Mouse (Mus musculus) liver, embryonic 15.5 days (tissue): ENCODE measurements around the gene Mtmr14. TPM values are rescaled to one million over a fixed set of nuclear protein-coding genes. Genes with fewer than 3 reads are reported as not detected.

Source experiments
- ATAC-seq: fragments of 200-750 bp; cut with Nextera tagmentation; 2 replicates; pipeline ENCODE4 v1.8.0; 2017; ENCODE audit warnings: moderate number of reproducible peaks, mild to moderate bottlenecking, moderate library complexity; ENCODE audit not compliant: insufficient read depth
- H3K27ac ChIP-seq: fragments of 300-500 bp; sonication (generic); replicated peaks from 2 replicates; pipeline ENCODE4 v1.5.1; 2015; ENCODE audit warnings: mild to moderate bottlenecking, inconsistent platforms
- H3K27me3 ChIP-seq: fragments of 300-500 bp; sonication (generic); 2 replicates; pipeline ENCODE4 v1.6.1; 2015; ENCODE audit warnings: mild to moderate bottlenecking, inconsistent platforms
- H3K36me3 ChIP-seq: fragments of 300-500 bp; sonication (generic); replicated peaks from 2 replicates; pipeline ENCODE4 v1.6.1; 2015; ENCODE audit warnings: moderate library complexity, mild to moderate bottlenecking, inconsistent platforms
- H3K4me1 ChIP-seq: fragments of 300-500 bp; sonication (generic); replicated peaks from 2 replicates; pipeline ENCODE4 v1.6.1; 2015; ENCODE audit warnings: inconsistent platforms
- H3K4me2 ChIP-seq: fragments of 300-500 bp; sonication (generic); 2 replicates; pipeline ENCODE4 v1.6.1; 2015; ENCODE audit warnings: moderate library complexity, mild to moderate bottlenecking, inconsistent platforms
- H3K4me3 ChIP-seq: fragments of 300-500 bp; sonication (generic); replicated peaks from 2 replicates; pipeline ENCODE4 v1.5.1; 2015; ENCODE audit warnings: mild to moderate bottlenecking, inconsistent platforms
- H3K9ac ChIP-seq: fragments of 300-500 bp; sonication (generic); 2 replicates; pipeline ENCODE4 v1.6.1; 2015; ENCODE audit warnings: moderate library complexity, mild to moderate bottlenecking, inconsistent platforms
- H3K9me3 ChIP-seq: fragments of 300-500 bp; sonication (generic); replicated peaks from 2 replicates; pipeline ENCODE4 v1.6.1; 2016; ENCODE audit warnings: inconsistent platforms
- WGBS: fragments of 180-500 bp; shearing (Covaris S2); methylation state at CpG from one replicate; pipeline ENCODE4 v1.1.7; 2015; ENCODE audit warnings: mixed read lengths; ENCODE audit not compliant: insufficient replicate concordance; 5-methylcytosine and 5-hydroxymethylcytosine counted together
- polyA plus RNA-seq: library from polyadenylated mRNA; unstranded; fragments of >200 nt; fragmentation: Nextera tagmentation; extraction: Ambion mirVana; gene quantifications from 2 replicates; pipeline ENCODE4 v1.2.1, GENCODE M21; 2015

Mtmr14 gene
- polyA plus RNA-seq, 1 experiment from 2014 or later = 19.3 TPM

DNA sequence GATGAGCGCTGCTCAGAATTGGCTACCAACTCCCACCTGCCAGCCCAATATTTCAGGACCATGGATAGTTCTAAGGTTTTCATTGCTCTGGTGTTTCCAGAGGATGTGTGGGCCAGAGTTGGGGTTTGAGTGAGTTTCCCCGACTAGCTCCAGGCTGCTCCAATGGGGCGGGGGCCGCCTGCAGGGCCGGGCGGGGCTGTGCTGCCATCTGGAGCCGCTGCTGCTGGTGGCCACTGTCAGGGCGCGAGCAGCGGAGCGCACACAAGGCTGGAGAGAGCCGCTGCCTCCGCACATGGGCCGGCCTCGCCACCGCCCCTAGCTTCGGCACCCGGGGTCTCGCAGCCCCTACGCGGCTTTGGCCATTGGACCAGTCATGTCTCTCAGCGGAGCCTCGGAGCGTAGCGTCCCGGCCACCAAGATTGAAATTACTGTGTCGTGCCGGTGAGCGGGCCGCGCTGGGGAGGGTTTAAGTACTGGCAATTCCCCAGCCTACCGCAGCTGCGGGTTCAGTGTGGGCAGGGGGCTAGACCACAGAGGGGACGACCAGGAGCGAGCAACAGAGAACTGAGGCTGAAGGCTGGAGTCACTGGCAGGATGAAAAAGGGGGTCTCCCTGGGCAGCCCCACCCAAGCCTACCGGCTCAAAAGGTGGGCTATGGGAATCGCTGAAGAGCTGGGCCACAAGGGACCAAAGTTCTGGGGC is 44.6 kb downstream of the Mtmr14 start, which contains the start of gene Cpne9:
Gene Cpne9, plus strand, starts transcription at position 207 of the 702 bp plus-strand sequence.
- Histone ChIP-seq H3K9ac (no peak within 1 kb of the TSS), H3K4me2 (no peak within 1 kb of the TSS), H3K4me1 (no peaks in the 10 kb centered on the region), H3K27me3 (peaks cover 41% of the 10 kb centered on the region), H3K4me3 (no peak within 1 kb of the TSS), H3K36me3 (no peaks in the 10 kb centered on the region), H3K27ac (no peak within 1 kb of the TSS), H3K9me3 (no peaks in the 10 kb centered on the region)
- WGBS = 4% methylated on average over 37 of the region's 37 CpGs
- no peak; the same call in 1 of the 2 replicates for ATAC-seq

GRCm38 (mm10) chr6:113282969-113283368 is 45.3 kb downstream of the Mtmr14 start:
- WGBS = 5% methylated on average over 22 of the region's 22 CpGs
- ATAC-seq = no peak; the same call in 1 of the 2 replicates
- Histone ChIP-seq H3K4me1 (no peaks in the 10 kb centered on the region), H3K4me2 (no peak overlapping the region), H3K4me3 (no peak overlapping the region), H3K27me3 (peaks cover 41% of the 10 kb centered on the region), H3K27ac (no peak overlapping the region), H3K9me3 (no peaks in the 10 kb centered on the region), H3K36me3 (no peaks in the 10 kb centered on the region), H3K9ac (no peak overlapping the region)

- 13% methylated on average over 6 of the region's 6 CpGs for WGBS
- Histone ChIP-seq H3K27me3 (peaks cover 41% of the 10 kb centered on the region), H3K4me1 (no peaks in the 10 kb centered on the region), H3K4me2 (no peak overlapping the region), H3K4me3 (no peak overlapping the region), H3K9me3 (no peaks in the 10 kb centered on the region), H3K9ac (no peak overlapping the region), H3K27ac (no peak overlapping the region), H3K36me3 (no peaks in the 10 kb centered on the region)
- ATAC-seq = no peak
Observed at GRCm38 (mm10) chr6:113283500-113283899, 45.9 kb downstream of the Mtmr14 start.

- WGBS = 49% methylated on average over 3 of the region's 3 CpGs
- H3K4me1 ChIP-seq = no peaks in the 10 kb centered on the region
Observed at GRCm38 (mm10) chr6:113284931-113285330, 47.3 kb downstream of the Mtmr14 start.

DNA sequence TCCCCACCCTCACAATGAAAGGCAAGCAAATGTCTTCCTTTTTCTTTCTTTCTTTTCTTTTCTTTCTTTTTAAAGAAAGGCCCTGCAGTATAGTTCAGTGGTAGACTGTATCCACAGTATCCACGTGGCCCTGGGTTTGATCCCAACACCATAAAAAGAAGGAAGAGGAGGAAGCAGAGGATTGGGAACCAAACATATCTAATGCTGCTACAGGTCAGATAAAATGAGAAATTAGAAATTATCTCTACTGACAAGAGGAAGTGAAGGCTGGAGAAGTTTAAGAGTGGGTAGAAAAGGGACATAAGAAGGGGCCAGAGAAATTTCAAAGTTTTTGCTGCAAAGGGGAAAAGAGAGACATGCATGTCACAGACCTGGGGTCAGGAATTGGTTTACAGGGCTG is 48.7 kb downstream of the Mtmr14 start:
- H3K4me1 ChIP-seq = no peaks in the 10 kb centered on the region
- H3K4me3 ChIP-seq = no peak overlapping the region
- no peak overlapping the region for H3K9ac ChIP-seq
- ATAC-seq = no peak
- H3K9me3 ChIP-seq = no peaks in the 10 kb centered on the region
- WGBS = 25% methylated on average over 1 of the region's 1 CpGs
- H3K4me2 ChIP-seq = no peak overlapping the region
- H3K36me3 ChIP-seq = no peaks in the 10 kb centered on the region
- peaks cover 40% of the 10 kb centered on the region for H3K27me3 ChIP-seq
- H3K27ac ChIP-seq = no peak overlapping the region

More at GRCm38 (mm10) chr6:113284931-113285330, 47.3 kb downstream of the Mtmr14 start:
- peaks cover 41% of the 10 kb centered on the region for H3K27me3 ChIP-seq
- no peak overlapping the region for H3K4me2 ChIP-seq
- no peaks in the 10 kb centered on the region for H3K9me3 ChIP-seq
- no peak for ATAC-seq
- no peak overlapping the region for H3K4me3 ChIP-seq
- H3K9ac ChIP-seq = no peak overlapping the region
- H3K27ac ChIP-seq = no peak overlapping the region
- no peaks in the 10 kb centered on the region for H3K36me3 ChIP-seq

GRCm38 (mm10) chr6:113287236-113287635 is 49.6 kb downstream of the Mtmr14 start:
- ATAC-seq = no peak
- Histone ChIP-seq H3K36me3 (no peaks in the 10 kb centered on the region), H3K4me2 (no peak overlapping the region), H3K4me1 (no peaks in the 10 kb centered on the region), H3K9ac (no peak overlapping the region), H3K27ac (no peak overlapping the region), H3K9me3 (no peaks in the 10 kb centered on the region), H3K27me3 (peaks cover 31% of the 10 kb centered on the region), H3K4me3 (no peak overlapping the region)
- 43% methylated on average over 4 of the region's 4 CpGs for WGBS

DNA sequence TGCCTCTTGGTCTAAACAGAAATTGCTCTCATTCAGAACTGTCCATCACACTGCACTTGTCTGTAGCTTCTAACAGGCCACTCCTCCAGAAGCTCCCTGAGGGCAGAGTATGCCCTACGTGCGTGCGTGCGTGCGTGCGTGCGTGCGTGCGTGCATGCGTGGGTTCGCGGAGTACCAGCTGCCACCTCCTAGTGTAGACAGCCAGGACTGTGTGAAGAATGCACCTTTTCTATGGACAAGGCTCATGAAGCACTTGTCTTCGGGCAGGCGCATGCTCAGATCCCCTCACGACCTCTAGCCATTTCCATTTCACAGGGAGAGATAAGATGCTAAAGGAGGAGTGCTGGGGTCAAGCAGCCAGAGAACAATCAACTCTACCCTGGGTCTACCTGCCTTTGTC is 51.7 kb downstream of the Mtmr14 start:
- no peak overlapping the region for H3K4me2 ChIP-seq
- no peaks in the 10 kb centered on the region for H3K4me1 ChIP-seq
- no peak overlapping the region for H3K27ac ChIP-seq
- H3K36me3 ChIP-seq = no peaks in the 10 kb centered on the region
- H3K9me3 ChIP-seq = no peaks in the 10 kb centered on the region
- peaks cover 10% of the 10 kb centered on the region for H3K27me3 ChIP-seq
- H3K9ac ChIP-seq = no peak overlapping the region
- no peak for ATAC-seq
- WGBS = 89% methylated on average over 15 of the region's 15 CpGs
- no peak overlapping the region for H3K4me3 ChIP-seq

DNA sequence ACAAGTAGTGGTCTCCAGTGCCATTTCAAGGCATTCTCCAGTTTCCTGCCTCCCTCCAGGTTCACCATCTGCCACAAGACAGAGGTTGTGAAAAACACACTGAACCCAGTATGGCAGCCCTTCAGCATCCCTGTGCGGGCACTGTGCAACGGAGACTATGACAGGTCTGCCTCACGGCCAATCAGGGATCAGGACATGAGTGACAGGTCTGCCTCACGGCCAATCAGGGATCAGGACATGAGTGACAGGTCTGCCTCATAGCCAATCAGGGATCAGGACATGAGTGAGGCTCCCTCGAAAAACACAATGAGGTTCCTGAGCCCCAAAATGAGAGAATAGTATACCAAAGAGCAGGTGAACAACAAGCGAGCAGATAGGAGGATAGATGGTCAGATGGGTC is 52.7 kb downstream of the Mtmr14 start:
- no peaks in the 10 kb centered on the region for H3K4me1 ChIP-seq
- no peak for ATAC-seq
- WGBS = 54% methylated on average over 6 of the region's 6 CpGs

GRCm38 (mm10) chr6:113292938-113293337 is 55.3 kb downstream of the Mtmr14 start:
- 53% methylated on average over 5 of the region's 5 CpGs for WGBS
- no peak overlapping the region for H3K9ac ChIP-seq

More for the DNA sequence above, 52.7 kb downstream of the Mtmr14 start:
- no peaks in the 10 kb centered on the region for H3K27me3 ChIP-seq
- H3K36me3 ChIP-seq = no peaks in the 10 kb centered on the region
- no peak overlapping the region for H3K4me2 ChIP-seq
- no peak overlapping the region for H3K4me3 ChIP-seq
- H3K9ac ChIP-seq = no peak overlapping the region
- no peak overlapping the region for H3K27ac ChIP-seq
- no peaks in the 10 kb centered on the region for H3K9me3 ChIP-seq

GRCm38 (mm10) chr6:113296046-113296445 is 58.4 kb downstream of the Mtmr14 start:
- no peak for ATAC-seq
- 58% methylated on average over 2 of the region's 2 CpGs for WGBS
- H3K4me1 ChIP-seq = no peaks in the 10 kb centered on the region
- H3K9ac ChIP-seq = no peak overlapping the region
- H3K27me3 ChIP-seq = no peaks in the 10 kb centered on the region
- no peak overlapping the region for H3K4me3 ChIP-seq
- H3K4me2 ChIP-seq = no peak overlapping the region
- H3K27ac ChIP-seq = no peak overlapping the region
- no peaks in the 10 kb centered on the region for H3K36me3 ChIP-seq
- no peaks in the 10 kb centered on the region for H3K9me3 ChIP-seq

More at GRCm38 (mm10) chr6:113292938-113293337, 55.3 kb downstream of the Mtmr14 start:
- no peak for ATAC-seq
- H3K27ac ChIP-seq = no peak overlapping the region
- H3K4me3 ChIP-seq = no peak overlapping the region
- H3K36me3 ChIP-seq = no peaks in the 10 kb centered on the region
- no peaks in the 10 kb centered on the region for H3K27me3 ChIP-seq
- no peak overlapping the region for H3K4me2 ChIP-seq
- H3K9me3 ChIP-seq = no peaks in the 10 kb centered on the region
- H3K4me1 ChIP-seq = no peaks in the 10 kb centered on the region

DNA sequence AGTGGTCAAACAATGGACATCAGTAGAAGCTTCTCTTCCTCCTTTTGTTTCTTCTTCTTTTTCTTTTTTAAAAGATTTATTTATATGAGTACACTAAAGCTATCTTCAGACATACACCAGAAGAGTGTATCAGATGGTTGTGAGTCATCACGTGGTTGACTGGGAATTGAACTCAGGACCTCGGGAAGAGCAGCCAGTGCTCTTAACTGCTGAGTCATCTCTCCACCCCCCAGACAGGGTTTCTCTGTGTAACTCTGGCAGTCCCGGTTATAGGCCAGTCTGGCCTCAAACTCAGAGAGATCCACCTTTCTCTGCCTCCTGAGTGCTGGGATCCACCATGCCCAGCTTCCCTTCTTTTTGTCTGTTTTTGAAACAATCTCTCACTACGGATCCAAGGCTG is 59.0 kb downstream of the Mtmr14 start:
- Histone ChIP-seq H3K4me2 (no peak overlapping the region), H3K36me3 (no peaks in the 10 kb centered on the region), H3K4me1 (no peaks in the 10 kb centered on the region), H3K9ac (no peak overlapping the region), H3K4me3 (no peak overlapping the region), H3K27me3 (no peaks in the 10 kb centered on the region), H3K9me3 (no peaks in the 10 kb centered on the region), H3K27ac (no peak overlapping the region)
- no peak for ATAC-seq
- 30% methylated on average over 4 of the region's 4 CpGs for WGBS

DNA sequence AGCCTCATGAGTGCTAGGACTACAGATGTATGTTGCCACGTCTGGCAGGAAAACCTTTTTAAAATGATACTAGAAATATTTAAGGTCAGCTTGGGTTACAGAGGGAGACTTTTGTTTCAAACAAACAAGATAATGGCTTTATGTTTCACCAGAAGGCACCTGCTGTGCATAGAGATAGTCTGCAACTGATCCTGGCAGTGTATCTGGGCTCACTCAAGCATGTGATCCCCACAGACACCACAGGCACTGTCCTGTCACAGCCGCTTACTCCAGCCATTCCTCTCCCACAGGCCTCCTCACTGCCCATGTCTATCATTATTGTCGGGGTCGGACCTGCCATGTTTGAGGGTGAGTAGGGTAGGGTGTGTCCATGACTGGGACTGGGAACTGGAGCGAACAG is 63.7 kb downstream of the Mtmr14 start:
- Histone ChIP-seq H3K36me3 (no peaks in the 10 kb centered on the region), H3K4me3 (no peak overlapping the region), H3K4me1 (peaks cover 8% of the 10 kb centered on the region), H3K27ac (no peak overlapping the region), H3K4me2 (no peak overlapping the region), H3K9ac (no peak overlapping the region), H3K27me3 (no peaks in the 10 kb centered on the region), H3K9me3 (no peaks in the 10 kb centered on the region)
- 61% methylated on average over 5 of the region's 5 CpGs for WGBS
- ATAC-seq = no peak
